Mouse (Mus musculus) embryonic fibroblast, embryonic 13.5 days (primary cell): ENCODE data around the gene Ddx19b.

Source experiments
- CTCF ChIP-seq: IDR thresholded peaks from 2 replicates; pipeline ENCODE4 v1.5.1; 2011; ENCODE audit warnings: mild to moderate bottlenecking, control low read depth, low read length, moderate library complexity, borderline replicate concordance; ENCODE audit not compliant: insufficient read depth
- POLR2A ChIP-seq: IDR thresholded peaks from 2 replicates; pipeline ENCODE4 v1.6.1; 2011; ENCODE audit warnings: low read depth, mild to moderate bottlenecking, control low read depth, low read length, moderate library complexity

DNA sequence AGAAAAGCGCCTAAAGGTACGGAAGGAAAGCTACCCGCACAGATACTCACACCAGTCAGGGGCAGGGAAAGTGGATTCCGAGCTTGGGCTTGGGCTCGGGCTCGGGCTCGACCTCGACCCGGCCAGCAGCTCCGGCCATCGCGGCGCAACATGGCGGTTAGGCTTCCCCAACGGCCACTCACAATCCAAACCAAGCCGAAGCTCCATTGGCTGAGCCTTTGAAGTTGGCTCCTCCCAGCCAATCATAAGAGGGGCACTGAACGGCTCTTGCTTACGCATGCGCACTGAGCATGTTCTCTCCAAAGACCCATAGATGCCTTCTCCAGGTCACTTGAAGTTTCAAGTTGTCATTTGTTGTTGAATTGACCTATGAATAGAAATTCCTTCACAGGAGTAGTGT lies at the start of gene Ddx19b:
- TF ChIP-seq CTCF = no peak
- no peak for TF ChIP-seq POLR2A
